ENCODE assay signal across 13 mouse cellular contexts in the genomic region with DNA sequence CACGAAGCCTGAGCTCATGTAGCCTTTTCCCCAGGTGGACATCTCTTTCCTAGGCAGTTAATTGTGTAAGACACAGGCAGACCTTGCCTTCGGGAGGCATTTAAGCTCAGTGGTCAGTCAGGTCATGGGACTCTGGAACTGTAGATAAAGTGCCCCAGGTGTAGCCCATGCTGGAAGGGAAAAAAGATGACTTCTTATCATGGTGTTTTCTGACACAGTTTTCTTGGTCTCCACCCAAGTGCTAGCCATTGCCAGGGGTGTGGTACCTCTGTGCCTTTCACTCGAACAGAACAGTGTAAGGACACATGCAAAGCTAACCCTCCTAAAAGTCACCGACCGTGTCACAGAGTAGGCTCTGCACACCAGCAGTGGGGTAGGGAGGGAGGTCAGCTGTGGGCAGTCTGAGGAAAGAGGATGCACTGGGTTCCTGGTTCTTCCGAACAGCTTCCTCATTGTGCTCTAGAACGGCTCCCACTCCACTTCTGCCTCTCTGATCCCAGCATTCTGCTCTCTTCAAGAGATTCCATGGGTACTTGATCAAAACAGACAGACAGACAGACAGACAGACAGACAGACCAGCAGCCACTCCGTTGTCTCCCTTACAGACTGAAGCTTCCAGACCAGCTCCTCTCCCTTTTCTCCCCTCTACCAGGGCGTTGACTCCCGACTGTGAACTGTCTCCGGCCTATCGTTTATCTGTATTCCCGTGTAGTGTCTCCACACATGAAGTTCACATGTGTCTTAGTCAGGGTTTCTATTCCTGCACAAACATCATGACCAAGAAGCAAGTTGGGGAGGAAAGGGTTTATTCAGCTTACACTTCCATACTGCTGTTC. TPM values are rescaled to one million over a fixed set of nuclear protein-coding genes. Genes with fewer than 3 reads are reported as not detected.
DNase-seq lines count a peak whose midpoint lies in the region; ATAC-seq and TF ChIP-seq lines count a peak whose summit lies in the region.
"Had no signal": no experiment of that assay in that cellular context is flagged by ENCODE, and none has a peak within 500 bp of the region (broad histone marks: within the 10 kb centered on the region; RNA-seq: fewer than 3 reads in every experiment).

No protein-coding gene starts in this region.

- H3K9me3 ChIP-seq in embryonic facial prominence, embryonic 10.5 days: no peaks in the 10 kb centered on the region
- no peaks in the 10 kb centered on the region for H3K9me3 ChIP-seq in liver, embryonic 14.5 days (ENCODE audit: control insufficient read depth, low read length)
- H3K9me3 ChIP-seq in intestine, postnatal 0 days (ENCODE audit: control insufficient read depth): no peaks in the 10 kb centered on the region
- H3K9me3 ChIP-seq: forebrain, embryonic 12.5 days; limb, embryonic 12.5 days had no signal

- peaks cover 19% of the 10 kb centered on the region for H3K4me1 ChIP-seq in embryonic facial prominence, embryonic 10.5 days
- peaks cover 25 to 54% of the 10 kb centered on the region in 2 experiments for H3K4me1 ChIP-seq in liver, embryonic 14.5 days (replicated peaks; ENCODE audit: control insufficient read depth in 2 of 2, insufficient read depth in 2 of 2, low read length in 1 of 2)
- H3K4me1 ChIP-seq in intestine, postnatal 0 days (replicated peaks; ENCODE audit: control insufficient read depth, insufficient read depth, low read length): peaks cover 6% of the 10 kb centered on the region

- H3K4me3 ChIP-seq in embryonic facial prominence, embryonic 10.5 days: no peak overlapping the region
- peak overlapping the region; percentile 70 to 99 for H3K4me3 ChIP-seq in liver, embryonic 14.5 days (ENCODE audit: insufficient read depth in 1 of 2, low read depth in 2 of 2, low read length in 2 of 2)
- no peak overlapping the region for H3K4me3 ChIP-seq in intestine, postnatal 0 days (ENCODE audit: low read depth, low read length)
- H3K4me3 ChIP-seq: forebrain, embryonic 12.5 days; limb, embryonic 12.5 days had no signal

- H3K4me2 ChIP-seq in liver, embryonic 14.5 days (ENCODE audit: low read depth): peak overlapping the region; percentile 92
- H3K4me2 ChIP-seq in intestine, postnatal 0 days (replicated peaks; ENCODE audit: low read depth): no peak overlapping the region
- H3K4me2 ChIP-seq: forebrain, embryonic 12.5 days; limb, embryonic 12.5 days had no signal

- peak overlapping the region; percentile 14; the same call in 1 of the 2 replicates for H3K27ac ChIP-seq in embryonic facial prominence, embryonic 10.5 days (replicated peaks)
- peak overlapping the region; percentile 93 for H3K27ac ChIP-seq in liver, embryonic 14.5 days
- no peak overlapping the region for H3K27ac ChIP-seq in intestine, postnatal 0 days (ENCODE audit: low read depth, low read length)
- H3K27ac ChIP-seq: forebrain, embryonic 12.5 days; kidney, postnatal 0 days; limb, embryonic 12.5 days had no signal

- WGBS in embryonic facial prominence, embryonic 10.5 days: 92% methylated on average over 13 of the region's 13 CpGs
- 24% methylated on average over 13 of the region's 13 CpGs for WGBS in liver, embryonic 14.5 days (ENCODE audit: insufficient replicate concordance)
- WGBS in intestine, postnatal 0 days: 83% methylated on average over 13 of the region's 13 CpGs

- H3K9ac ChIP-seq in liver, embryonic 14.5 days (replicated peaks): peak overlapping the region; percentile 81
- H3K9ac ChIP-seq in intestine, postnatal 0 days (ENCODE audit: low read depth, low read length): no peak overlapping the region
- H3K9ac ChIP-seq: forebrain, embryonic 12.5 days; limb, embryonic 12.5 days had no signal

- H3K27me3 ChIP-seq in embryonic facial prominence, embryonic 10.5 days (replicated peaks; ENCODE audit: low read depth, poor library complexity, severe bottlenecking): no peaks in the 10 kb centered on the region
- H3K27me3 ChIP-seq in liver, embryonic 14.5 days (ENCODE audit: control insufficient read depth, insufficient read depth, low read length): no peaks in the 10 kb centered on the region
- no peaks in the 10 kb centered on the region for H3K27me3 ChIP-seq in intestine, postnatal 0 days (replicated peaks; ENCODE audit: control insufficient read depth, insufficient read depth, low read length)
- H3K27me3 ChIP-seq: forebrain, embryonic 12.5 days; limb, embryonic 12.5 days had no signal

- peak; percentile 53 for ATAC-seq in liver, embryonic 14.5 days (ENCODE audit: insufficient read depth)
- ATAC-seq in intestine, postnatal 0 days: no peak

- peaks cover 72% of the 10 kb centered on the region for H3K36me3 ChIP-seq in embryonic facial prominence, embryonic 10.5 days (replicated peaks)
- H3K36me3 ChIP-seq in liver, embryonic 14.5 days (replicated peaks; ENCODE audit: control insufficient read depth, insufficient read depth, low read depth): peaks cover 65% of the 10 kb centered on the region
- peaks cover 44% of the 10 kb centered on the region for H3K36me3 ChIP-seq in intestine, postnatal 0 days (ENCODE audit: control insufficient read depth, insufficient read depth)

- peak; percentile 38 for DNase-seq in lung, postnatal 36 days
- DNase-seq in lung, postnatal 10 days: no peak
- no peak for DNase-seq in embryonic facial prominence, embryonic 10.5 days (ENCODE audit: low spot score)
- peak; percentile 68 to 70 (median 68) for DNase-seq in liver, embryonic 14.5 days (ENCODE audit: low read depth in 3 of 3, low spot score in 3 of 3)
- DNase-seq in spleen, postnatal 10 days (ENCODE audit: low spot score in 2 of 2): peak; percentile 45 to 48
- DNase-seq in cerebellum, adult 9-10 months: no peak
- no peak for DNase-seq in adipocyte (ENCODE audit: low spot score)
- DNase-seq: adrenal gland, postnatal 14 days; cerebellum, adult 9-11 months had no signal

- TF ChIP-seq CTCF in liver, embryonic 14.5 days (IDR thresholded peaks at IDR 0.05; ENCODE audit: low read depth): no peak
- no peak for TF ChIP-seq CTCF in intestine, postnatal 0 days (IDR thresholded peaks at IDR 0.05; ENCODE audit: low read depth)

- peak; percentile 59 for TF ChIP-seq EP300 in liver, embryonic 14.5 days (IDR thresholded peaks at IDR 0.05; ENCODE audit: low read depth)

RNA-seq across cellular contexts. Expression of a gene that starts 2.9 kb away (rescaled TPM):
- polyA plus RNA-seq in embryonic facial prominence, embryonic 10.5 days (2016; fragmentation: Nextera tagmentation; extraction: Ambion mirVana): 195 and 202 TPM in 2 replicates
- 335 and 364 TPM in 2 replicates for polyA plus RNA-seq in liver, embryonic 14.5 days (2012; rRNA removed)
- 866 and 947 TPM in 2 replicates for polyA plus RNA-seq in liver, embryonic 14.5 days (2014; fragmentation: Nextera tagmentation; extraction: Ambion mirVana)
- polyA plus RNA-seq in intestine, postnatal 0 days (2015; fragmentation: Nextera tagmentation; extraction: Ambion mirVana): 337 and 344 TPM in 2 replicates

RNA-seq across cellular contexts. Expression of a gene that starts 18.2 kb away (rescaled TPM):
- polyA plus RNA-seq in embryonic facial prominence, embryonic 10.5 days (2016; fragmentation: Nextera tagmentation; extraction: Ambion mirVana): 65.7 and 71.1 TPM in 2 replicates
- polyA plus RNA-seq in liver, embryonic 14.5 days (2012; rRNA removed): 32.5 and 51.0 TPM in 2 replicates
- polyA plus RNA-seq in liver, embryonic 14.5 days (2014; fragmentation: Nextera tagmentation; extraction: Ambion mirVana): 60.0 and 65.4 TPM in 2 replicates
- 59.2 and 61.7 TPM in 2 replicates for polyA plus RNA-seq in intestine, postnatal 0 days (2015; fragmentation: Nextera tagmentation; extraction: Ambion mirVana)

Comparison
In these comparisons a context has a peak if more than half of its experiments do, and no peak if none do; other contexts are left out.
1. DNase-seq: peak in lung, postnatal 36 days (single experiment), liver, embryonic 14.5 days (3 of 3) and spleen, postnatal 10 days (2 of 2); none in lung, postnatal 10 days (single experiment), embryonic facial prominence, embryonic 10.5 days (single experiment), cerebellum, adult 9-10 months (single experiment) and adipocyte (single experiment).
2. H3K4me3 ChIP-seq: peak in liver, embryonic 14.5 days (2 of 2); none in embryonic facial prominence, embryonic 10.5 days (single experiment) and intestine, postnatal 0 days (single experiment).